Mouse (Mus musculus) ES-Bruce4 (cell line): Measurements from ENCODE around the gene Naif1. TPM values are rescaled to one million over a fixed set of nuclear protein-coding genes. Genes with fewer than 3 reads are reported as not detected.
A peak's percentile ranks its signal among the peaks of the same experiment; 100 is the strongest.
"Not testable (repeated sequence)": the region's sequence is repeated elsewhere in the genome, so short reads cannot be mapped to it uniquely, and the experiment has no call there.

Source experiments
- H3K27ac ChIP-seq: 2 replicates; pipeline ENCODE4 v1.5.1; 2012; ENCODE audit warnings: low read length, inconsistent platforms; ENCODE audit not compliant: insufficient read depth
- H3K27me3 ChIP-seq: 2 replicates; pipeline ENCODE4 v1.6.1; 2012; ENCODE audit warnings: mild to moderate bottlenecking, low read length, inconsistent platforms; ENCODE audit not compliant: control insufficient read depth, poor library complexity, insufficient read depth, severe bottlenecking
- H3K36me3 ChIP-seq: 2 replicates; pipeline ENCODE4 v1.6.1; 2012; ENCODE audit warnings: inconsistent platforms, mild to moderate bottlenecking, low read length, moderate library complexity; ENCODE audit not compliant: control insufficient read depth, poor library complexity, insufficient read depth, severe bottlenecking
- H3K4me1 ChIP-seq: one replicate; pipeline ENCODE4 v1.8.1; 2011; ENCODE audit warnings: low read length; ENCODE audit not compliant: control insufficient read depth, insufficient read depth
- H3K4me3 ChIP-seq: 2 replicates; pipeline ENCODE4 v1.5.1; 2011; ENCODE audit warnings: low read depth, mild to moderate bottlenecking, low read length
- H3K9ac ChIP-seq: 2 replicates; pipeline ENCODE4 v1.6.1; 2012; ENCODE audit warnings: low read depth, mild to moderate bottlenecking, inconsistent platforms; ENCODE audit not compliant: poor library complexity, severe bottlenecking
- H3K9me3 ChIP-seq: replicated peaks from 2 replicates; pipeline ENCODE4 v1.6.1; 2012; ENCODE audit warnings: mild to moderate bottlenecking, low read length, inconsistent platforms; ENCODE audit not compliant: control insufficient read depth, poor library complexity, insufficient read depth, severe bottlenecking
- CTCF ChIP-seq: IDR thresholded peaks from one replicate; pipeline ENCODE4 v1.8.1; 2011; ENCODE audit warnings: low read depth, low read length
- EP300 ChIP-seq: IDR thresholded peaks from 2 replicates; pipeline ENCODE4 v1.6.1; 2011; ENCODE audit warnings: low read depth, low read length; ENCODE audit not compliant: insufficient read depth
- POLR2A ChIP-seq: IDR thresholded peaks from one replicate; pipeline ENCODE4 v1.8.1; 2011; ENCODE audit warnings: low read length; ENCODE audit not compliant: insufficient read depth
- polyA plus RNA-seq: library from polyadenylated mRNA; stranded (reverse); fragments of >200 nt; gene quantifications from 2 replicates; pipeline ENCODE4 v1.2.4, GENCODE M21; 2011; ENCODE audit warnings: low read depth; ENCODE audit not compliant: missing spikeins, insufficient read depth, insufficient read length

Naif1 gene
- polyA plus RNA-seq, 1 experiment: 3.0 TPM

- H3K4me1 ChIP-seq: peaks cover 4% of the 10 kb centered on the region
- H3K9me3 ChIP-seq: no peaks in the 10 kb centered on the region
- H3K36me3 ChIP-seq: no peaks in the 10 kb centered on the region
- no peak overlapping the region for H3K9ac ChIP-seq
- no peak overlapping the region for H3K4me3 ChIP-seq
- no peaks in the 10 kb centered on the region for H3K27me3 ChIP-seq
- no peak overlapping the region for H3K27ac ChIP-seq
- TF ChIP-seq EP300: no peak
- peak; percentile 93 for TF ChIP-seq CTCF
These were observed 38.4 kb downstream of the Naif1 start for GRCm38 (mm10) chr2:32488679-32489078.

DNA sequence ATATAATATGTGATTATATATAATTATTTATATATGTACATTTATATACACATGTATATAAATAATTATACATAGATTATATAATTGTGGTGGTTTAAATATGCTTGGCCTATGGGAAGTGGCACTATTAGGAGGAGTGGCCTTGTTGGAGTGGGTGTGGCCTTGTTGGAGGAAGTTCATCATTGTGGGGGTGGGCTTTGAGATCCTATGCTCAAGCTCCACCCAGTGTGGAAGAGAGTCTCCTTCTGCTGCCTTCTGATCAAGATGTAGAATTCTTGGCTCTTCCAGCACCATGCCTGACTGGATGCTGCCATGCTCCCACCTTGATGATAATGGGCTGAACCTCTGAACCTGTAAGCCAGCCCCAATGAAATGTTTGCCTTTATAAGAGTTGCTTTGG lies 40.5 kb downstream of the Naif1 start:
- H3K27me3 ChIP-seq, H3K27ac ChIP-seq, H3K9me3 ChIP-seq, H3K4me1 ChIP-seq, H3K9ac ChIP-seq, H3K4me3 ChIP-seq, H3K36me3 ChIP-seq: not testable (repeated sequence)

DNA sequence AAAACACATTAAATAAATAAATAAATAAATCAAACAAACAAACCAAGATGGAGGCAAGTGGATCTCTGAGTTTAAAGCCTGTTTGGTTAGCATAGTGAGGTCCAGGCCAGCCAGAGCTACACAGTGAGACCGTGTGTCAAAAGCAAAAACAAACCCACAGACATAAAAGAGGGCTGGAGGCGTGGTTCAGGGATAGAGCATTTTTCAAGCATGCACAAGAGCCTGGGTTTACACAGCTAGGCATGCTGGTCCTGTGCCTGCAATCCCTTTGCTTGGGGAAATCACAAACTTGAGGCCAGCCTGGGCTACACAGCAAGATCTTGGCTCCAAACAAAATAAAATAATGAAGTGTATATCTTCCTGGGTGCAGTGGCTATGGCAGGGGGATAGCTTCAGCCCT lies 42.4 kb downstream of the Naif1 start:
- H3K27me3 ChIP-seq: no peaks in the 10 kb centered on the region
- H3K4me1 ChIP-seq: peaks cover 2% of the 10 kb centered on the region
- TF ChIP-seq EP300 (no peak), CTCF (no peak), POLR2A (no peak)
- no peak overlapping the region for H3K27ac ChIP-seq
- H3K9me3 ChIP-seq: no peaks in the 10 kb centered on the region
- H3K4me3 ChIP-seq: no peak overlapping the region
- H3K9ac ChIP-seq: no peak overlapping the region
- no peaks in the 10 kb centered on the region for H3K36me3 ChIP-seq

DNA sequence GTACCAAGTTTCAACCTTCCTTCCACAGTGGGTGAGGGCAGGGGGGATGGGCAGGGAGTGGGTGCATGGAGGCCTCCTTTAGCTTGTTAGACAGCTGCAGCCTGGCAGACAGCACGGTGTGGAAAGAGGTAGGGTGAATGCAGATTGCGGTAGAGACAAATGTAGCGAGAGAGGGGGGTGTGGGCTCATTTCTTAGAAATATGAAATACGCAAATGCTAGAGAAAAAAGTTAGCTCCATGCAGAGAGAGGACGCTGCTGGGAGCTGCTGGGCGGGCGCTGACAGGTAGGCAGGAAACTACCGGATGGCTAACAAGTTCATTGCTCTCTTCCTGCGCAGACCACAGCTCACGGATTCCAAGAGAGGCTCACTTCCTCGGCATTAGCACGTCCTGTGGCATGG lies 43.0 kb downstream of the Naif1 start:
- Histone ChIP-seq H3K27ac (no peak overlapping the region), H3K4me3 (no peak overlapping the region), H3K27me3 (no peaks in the 10 kb centered on the region), H3K4me1 (peaks cover 2% of the 10 kb centered on the region), H3K36me3 (no peaks in the 10 kb centered on the region), H3K9me3 (no peaks in the 10 kb centered on the region), H3K9ac (no peak overlapping the region)
- TF ChIP-seq CTCF (no peak), POLR2A (no peak), EP300 (no peak)

DNA sequence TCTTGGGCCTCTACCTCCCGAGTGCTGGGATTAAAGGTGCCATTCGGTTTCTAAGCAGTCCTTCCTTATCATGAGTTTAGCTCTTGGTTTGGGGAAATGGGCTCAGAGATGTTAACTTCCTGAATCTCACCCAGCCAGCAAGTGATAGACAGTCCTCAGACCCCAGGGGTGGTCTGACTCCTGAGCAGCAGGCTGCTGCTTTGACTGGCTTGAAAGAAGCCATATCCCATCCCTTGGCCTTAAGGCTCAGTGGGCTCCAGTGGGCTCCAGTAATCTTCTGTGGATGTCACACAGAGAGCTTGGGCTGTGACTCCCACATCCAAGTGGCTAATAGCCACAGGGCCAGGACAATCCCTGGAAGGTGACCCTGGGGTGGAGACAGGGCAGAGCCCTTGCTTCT lies 44.3 kb downstream of the Naif1 start:
- Histone ChIP-seq H3K9me3 (no peaks in the 10 kb centered on the region), H3K27ac (no peak overlapping the region), H3K27me3 (no peaks in the 10 kb centered on the region), H3K4me3 (no peak overlapping the region), H3K4me1 (peaks cover 2% of the 10 kb centered on the region), H3K9ac (no peak overlapping the region), H3K36me3 (no peaks in the 10 kb centered on the region)
- TF ChIP-seq EP300 (no peak), CTCF (no peak), POLR2A (no peak)

- H3K27ac ChIP-seq: no peak overlapping the region
These were observed 45.0 kb downstream of the Naif1 start for GRCm38 (mm10) chr2:32495185-32495726.

More at GRCm38 (mm10) chr2:32495185-32495726, 45.0 kb downstream of the Naif1 start:
- peaks cover 2% of the 10 kb centered on the region for H3K4me1 ChIP-seq
- no peaks in the 10 kb centered on the region for H3K27me3 ChIP-seq
- H3K9ac ChIP-seq: no peak overlapping the region
- H3K9me3 ChIP-seq: no peaks in the 10 kb centered on the region
- no peak overlapping the region for H3K4me3 ChIP-seq
- H3K36me3 ChIP-seq: no peaks in the 10 kb centered on the region
- no peak for TF ChIP-seq POLR2A
- no peak for TF ChIP-seq CTCF
- no peak for TF ChIP-seq EP300
